Mouse (Mus musculus) ES-Bruce4 (cell line): ENCODE data around the gene Tex44. TPM values are rescaled to one million over a fixed set of nuclear protein-coding genes. Genes with fewer than 3 reads are reported as not detected.
A peak's percentile ranks its signal among the peaks of the same experiment; 100 is the strongest.

Experiments
- H3K27ac ChIP-seq: 2 replicates; pipeline ENCODE4 v1.5.1; 2012; ENCODE audit warnings: low read length, inconsistent platforms; ENCODE audit not compliant: insufficient read depth
- H3K27me3 ChIP-seq: 2 replicates; pipeline ENCODE4 v1.6.1; 2012; ENCODE audit warnings: mild to moderate bottlenecking, low read length, inconsistent platforms; ENCODE audit not compliant: control insufficient read depth, poor library complexity, insufficient read depth, severe bottlenecking
- H3K36me3 ChIP-seq: 2 replicates; pipeline ENCODE4 v1.6.1; 2012; ENCODE audit warnings: inconsistent platforms, mild to moderate bottlenecking, low read length, moderate library complexity; ENCODE audit not compliant: control insufficient read depth, poor library complexity, insufficient read depth, severe bottlenecking
- H3K4me1 ChIP-seq: one replicate; pipeline ENCODE4 v1.8.1; 2011; ENCODE audit warnings: low read length; ENCODE audit not compliant: control insufficient read depth, insufficient read depth
- H3K4me3 ChIP-seq: 2 replicates; pipeline ENCODE4 v1.5.1; 2011; ENCODE audit warnings: low read depth, mild to moderate bottlenecking, low read length
- H3K9ac ChIP-seq: 2 replicates; pipeline ENCODE4 v1.6.1; 2012; ENCODE audit warnings: low read depth, mild to moderate bottlenecking, inconsistent platforms; ENCODE audit not compliant: poor library complexity, severe bottlenecking
- H3K9me3 ChIP-seq: replicated peaks from 2 replicates; pipeline ENCODE4 v1.6.1; 2012; ENCODE audit warnings: mild to moderate bottlenecking, low read length, inconsistent platforms; ENCODE audit not compliant: control insufficient read depth, poor library complexity, insufficient read depth, severe bottlenecking
- CTCF ChIP-seq: IDR thresholded peaks from one replicate; pipeline ENCODE4 v1.8.1; 2011; ENCODE audit warnings: low read depth, low read length
- EP300 ChIP-seq: IDR thresholded peaks from 2 replicates; pipeline ENCODE4 v1.6.1; 2011; ENCODE audit warnings: low read depth, low read length; ENCODE audit not compliant: insufficient read depth
- POLR2A ChIP-seq: IDR thresholded peaks from one replicate; pipeline ENCODE4 v1.8.1; 2011; ENCODE audit warnings: low read length; ENCODE audit not compliant: insufficient read depth
- polyA plus RNA-seq: library from polyadenylated mRNA; stranded (reverse); fragments of >200 nt; gene quantifications from 2 replicates; pipeline ENCODE4 v1.2.4, GENCODE M21; 2011; ENCODE audit warnings: low read depth; ENCODE audit not compliant: missing spikeins, insufficient read depth, insufficient read length

Gene Tex44
- polyA plus RNA-seq, 1 experiment: not detected

DNA sequence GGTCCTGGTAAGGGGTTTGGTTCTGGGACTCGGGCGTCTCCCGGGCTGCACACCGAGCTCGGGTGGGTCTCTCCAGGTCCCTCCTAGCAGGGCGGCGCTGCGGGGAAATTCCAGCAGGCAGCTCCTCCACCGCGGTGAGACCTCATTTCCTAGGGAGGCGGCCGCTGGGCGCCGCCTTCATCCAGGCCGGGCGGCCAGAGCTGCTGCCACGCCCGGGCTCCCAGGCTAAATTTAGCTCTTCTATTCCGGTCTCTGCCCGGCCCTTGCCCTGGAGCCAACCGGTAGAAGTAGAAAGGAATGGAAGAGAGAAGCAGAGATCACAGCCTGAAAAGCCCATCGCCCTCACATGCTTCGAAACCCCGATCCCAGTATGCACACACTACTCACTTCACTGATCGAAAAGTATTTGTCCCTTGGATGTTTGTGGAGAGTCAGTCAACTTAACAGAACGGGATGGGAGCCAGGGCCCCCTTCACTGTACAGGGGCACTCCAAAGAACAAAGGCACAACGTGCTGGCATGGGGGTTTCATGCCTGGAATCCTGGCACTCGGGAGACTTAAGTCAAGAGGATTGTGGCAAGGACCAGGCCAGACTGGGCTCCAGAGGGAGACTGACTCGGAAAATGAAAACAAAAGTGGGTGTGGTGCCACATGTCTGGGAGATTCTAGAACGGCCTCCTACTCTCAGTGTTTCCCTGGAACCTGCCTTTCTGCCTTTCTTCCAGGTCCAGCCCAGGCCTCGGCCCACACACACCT is 46.2 kb downstream of the Tex44 start:
- H3K36me3 ChIP-seq: no peaks in the 10 kb centered on the region
- H3K4me1 ChIP-seq: peaks cover 4% of the 10 kb centered on the region
- H3K9ac ChIP-seq: peak overlapping the region; percentile 83
- peak overlapping the region; percentile 56 for H3K4me3 ChIP-seq
- TF ChIP-seq POLR2A: no peak
- peak; percentile 68; the same call in 1 of the 2 replicates for TF ChIP-seq EP300
- peak overlapping the region; percentile 96 for H3K27ac ChIP-seq
- no peaks in the 10 kb centered on the region for H3K27me3 ChIP-seq
- no peaks in the 10 kb centered on the region for H3K9me3 ChIP-seq

DNA sequence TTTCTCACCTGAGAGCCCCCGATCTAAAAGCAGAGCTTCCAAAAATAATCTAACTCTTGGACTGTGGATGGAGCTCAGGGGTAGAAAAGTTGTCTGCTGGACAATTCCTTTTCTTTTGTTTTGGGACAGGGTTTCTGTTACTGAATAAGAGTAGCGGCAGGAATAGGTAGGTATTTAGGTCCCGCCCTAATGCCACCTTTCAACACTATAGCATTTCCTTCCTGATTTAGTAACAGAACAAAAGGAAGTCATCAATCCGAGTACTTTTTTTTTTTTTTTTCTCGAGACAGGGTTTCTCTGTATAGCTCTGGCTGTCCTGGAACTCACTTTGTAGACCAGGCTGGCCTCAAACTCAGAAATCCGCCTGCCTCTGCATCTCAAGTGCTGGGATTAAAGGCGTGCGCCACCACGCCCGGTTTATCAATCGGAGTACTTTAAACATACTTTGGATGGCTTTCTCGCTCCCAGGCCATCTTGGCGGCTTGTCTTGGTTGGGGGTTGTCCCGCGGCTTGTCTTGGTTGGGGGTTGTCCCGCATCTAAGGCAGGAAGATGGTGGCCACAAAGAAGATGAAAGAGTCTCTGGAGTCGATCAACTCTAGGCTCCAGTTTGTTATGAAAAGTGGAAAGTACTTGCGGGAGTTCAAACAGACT is 47.1 kb downstream of the Tex44 start:
- Histone ChIP-seq H3K27ac (peak overlapping the region; percentile 96), H3K4me3 (0 out of 2 replicates have a peak overlapping the region, but pooled peaks have one; percentile 12), H3K9ac (peak overlapping the region; percentile 83), H3K27me3 (no peaks in the 10 kb centered on the region), H3K4me1 (peaks cover 4% of the 10 kb centered on the region), H3K36me3 (no peaks in the 10 kb centered on the region), H3K9me3 (no peaks in the 10 kb centered on the region)
- TF ChIP-seq CTCF: no peak
- TF ChIP-seq POLR2A: no peak
- no peak for TF ChIP-seq EP300

Other genes with a start within 250 kb of the Tex44 start
- 54.9 and 55.3 TPM in 2 replicates for gene B3gnt7, start 123.5 kb upstream of the Tex44 start, polyA plus RNA-seq
- 1,350 and 1,473 TPM in 2 replicates for gene Ncl, start 66.9 kb upstream of the Tex44 start, polyA plus RNA-seq
- gene Nmur1, start 101 bp upstream of the Tex44 start, polyA plus RNA-seq: not detected in 2 replicates
- gene Ptma, start 100.4 kb downstream of the Tex44 start, polyA plus RNA-seq: 3,893 and 3,930 TPM in 2 replicates
- 23.5 and 30.1 TPM in 2 replicates for gene Pde6d, start 156.3 kb downstream of the Tex44 start, polyA plus RNA-seq
- 31.7 and 36.2 TPM in 2 replicates for gene Cops7b, start 156.6 kb downstream of the Tex44 start, polyA plus RNA-seq
- gene Nppc, start 244.2 kb downstream of the Tex44 start, polyA plus RNA-seq: not detected in 2 replicates